Mouse (Mus musculus) hindbrain, embryonic 13.5 days (tissue): ENCODE results near the gene Mtln. TPM values are rescaled to one million over a fixed set of nuclear protein-coding genes. Genes with fewer than 3 reads are reported as not detected.

Experiments used
- ATAC-seq: fragments of 200-750 bp; cut with Nextera tagmentation; 2 replicates; pipeline ENCODE4 v1.8.0; 2017; ENCODE audit warnings: moderate TSS enrichment; ENCODE audit not compliant: low FRiP score
- H3K27ac ChIP-seq: fragments of 300-500 bp; sonication (generic); 2 replicates; pipeline ENCODE4 v1.5.1; 2015; ENCODE audit warnings: inconsistent platforms, mild to moderate bottlenecking, moderate library complexity
- H3K27me3 ChIP-seq: fragments of 300-500 bp; sonication (generic); 2 replicates; pipeline ENCODE4 v1.6.1; 2015; ENCODE audit warnings: mild to moderate bottlenecking, inconsistent platforms
- H3K36me3 ChIP-seq: fragments of 300-500 bp; sonication (generic); 2 replicates; pipeline ENCODE4 v1.6.1; 2015; ENCODE audit warnings: mild to moderate bottlenecking, inconsistent platforms
- H3K4me1 ChIP-seq: fragments of 300-500 bp; sonication (generic); replicated peaks from 2 replicates; pipeline ENCODE4 v1.6.1; 2015; ENCODE audit warnings: inconsistent platforms
- H3K4me2 ChIP-seq: fragments of 300-500 bp; sonication (generic); 2 replicates; pipeline ENCODE4 v1.6.1; 2015; ENCODE audit warnings: inconsistent platforms, mild to moderate bottlenecking, moderate library complexity
- H3K4me3 ChIP-seq: fragments of 300-500 bp; sonication (generic); 2 replicates; pipeline ENCODE4 v1.5.1; 2015; ENCODE audit warnings: mild to moderate bottlenecking, inconsistent platforms
- H3K9ac ChIP-seq: fragments of 300-500 bp; sonication (generic); 2 replicates; pipeline ENCODE4 v1.6.1; 2015; ENCODE audit warnings: mild to moderate bottlenecking, inconsistent platforms
- H3K9me3 ChIP-seq: fragments of 300-500 bp; sonication (generic); 2 replicates; pipeline ENCODE4 v1.6.1; 2016; ENCODE audit warnings: inconsistent platforms
- WGBS: fragments of 180-500 bp; shearing (Covaris S2); methylation state at CpG from one replicate; pipeline ENCODE4 v1.1.7; 2015; 5-methylcytosine and 5-hydroxymethylcytosine counted together
- polyA plus RNA-seq: library from polyadenylated mRNA; unstranded; fragments of >200 nt; fragmentation: Nextera tagmentation; extraction: Ambion mirVana; gene quantifications from 2 replicates; pipeline ENCODE4 v1.2.1, GENCODE M21; 2015

Mtln gene
- polyA plus RNA-seq, 1 experiment from 2014 or later = 34.8 TPM

GRCm38 (mm10) chr2:127748316-127748715 lies 44.0 kb downstream of the Mtln start:
- Histone ChIP-seq H3K9me3 (no peaks in the 10 kb centered on the region), H3K36me3 (0 out of 2 replicates have a peak, but pooled peaks cover 6% of the 10 kb centered on the region), H3K27me3 (no peaks in the 10 kb centered on the region), H3K4me1 (no peaks in the 10 kb centered on the region), H3K27ac (no peak overlapping the region), H3K9ac (no peak overlapping the region), H3K4me3 (no peak overlapping the region), H3K4me2 (no peak overlapping the region)
- ATAC-seq = no peak
- 64% methylated on average over 7 of the region's 7 CpGs for WGBS

DNA sequence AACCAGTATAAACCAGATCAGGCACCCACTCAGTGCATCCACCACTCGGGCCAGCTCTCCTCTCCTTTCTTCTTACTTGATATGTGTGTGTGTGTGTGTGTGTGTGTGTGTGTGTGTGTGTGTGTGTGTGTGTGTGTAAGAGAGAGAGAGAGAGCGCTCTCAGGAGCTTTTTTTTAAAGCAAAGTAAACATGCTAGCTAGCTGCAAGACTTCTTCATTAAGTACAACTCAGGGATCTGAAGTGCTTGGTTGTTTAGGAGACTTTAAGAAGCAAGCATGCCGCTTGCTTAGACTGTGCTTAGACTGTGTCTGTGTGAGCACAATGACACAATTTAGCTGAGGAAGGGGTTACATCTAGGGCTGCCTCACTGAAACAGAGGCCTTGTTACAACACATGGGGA lies 49.7 kb downstream of the Mtln start:
- H3K9ac ChIP-seq = no peak overlapping the region
- H3K4me2 ChIP-seq = no peak overlapping the region
- H3K9me3 ChIP-seq = no peaks in the 10 kb centered on the region
- no peaks in the 10 kb centered on the region for H3K27me3 ChIP-seq
- no peaks in the 10 kb centered on the region for H3K4me1 ChIP-seq
- no peak overlapping the region for H3K4me3 ChIP-seq
- H3K36me3 ChIP-seq = peaks cover 13% of the 10 kb centered on the region
- 91% methylated on average over 3 of the region's 3 CpGs for WGBS
- H3K27ac ChIP-seq = no peak overlapping the region
- ATAC-seq = no peak

Other genes starting within 250 kb of the Mtln start
- 8.0 and 8.7 TPM in 2 replicates for gene Zfp661, start 205.4 kb downstream of the Mtln start, polyA plus RNA-seq
- gene Mrps5, start 205.3 kb downstream of the Mtln start, polyA plus RNA-seq = 152 and 158 TPM in 2 replicates
- 2.6 and 2.7 TPM in 2 replicates for gene Mal, start 135.8 kb downstream of the Mtln start, polyA plus RNA-seq
- 0.60 and 0.69 TPM in 2 replicates for gene Mall, start 62.6 kb downstream of the Mtln start, polyA plus RNA-seq
- 18.8 and 19.9 TPM in 2 replicates for gene Nphp1, start 3.6 kb downstream of the Mtln start, polyA plus RNA-seq
- 13.2 and 14.4 TPM in 2 replicates for gene Bub1, start 39.4 kb upstream of the Mtln start, polyA plus RNA-seq
- 0.21 TPM in 1 of 2 replicates, not detected in the other for gene Acoxl, start 46.4 kb upstream of the Mtln start, polyA plus RNA-seq